Mouse (Mus musculus) ES-Bruce4 (cell line): ENCODE data around the gene Brms1. TPM values are rescaled to one million over a fixed set of nuclear protein-coding genes. Genes with fewer than 3 reads are reported as not detected.

ENCODE experiments used
- H3K27ac ChIP-seq: 2 replicates; pipeline ENCODE4 v1.5.1; 2012; ENCODE audit warnings: low read length, inconsistent platforms; ENCODE audit not compliant: insufficient read depth
- H3K27me3 ChIP-seq: 2 replicates; pipeline ENCODE4 v1.6.1; 2012; ENCODE audit warnings: mild to moderate bottlenecking, low read length, inconsistent platforms; ENCODE audit not compliant: control insufficient read depth, poor library complexity, insufficient read depth, severe bottlenecking
- H3K36me3 ChIP-seq: 2 replicates; pipeline ENCODE4 v1.6.1; 2012; ENCODE audit warnings: inconsistent platforms, mild to moderate bottlenecking, low read length, moderate library complexity; ENCODE audit not compliant: control insufficient read depth, poor library complexity, insufficient read depth, severe bottlenecking
- H3K4me1 ChIP-seq: one replicate; pipeline ENCODE4 v1.8.1; 2011; ENCODE audit warnings: low read length; ENCODE audit not compliant: control insufficient read depth, insufficient read depth
- H3K4me3 ChIP-seq: 2 replicates; pipeline ENCODE4 v1.5.1; 2011; ENCODE audit warnings: low read depth, mild to moderate bottlenecking, low read length
- H3K9ac ChIP-seq: 2 replicates; pipeline ENCODE4 v1.6.1; 2012; ENCODE audit warnings: low read depth, mild to moderate bottlenecking, inconsistent platforms; ENCODE audit not compliant: poor library complexity, severe bottlenecking
- H3K9me3 ChIP-seq: replicated peaks from 2 replicates; pipeline ENCODE4 v1.6.1; 2012; ENCODE audit warnings: mild to moderate bottlenecking, low read length, inconsistent platforms; ENCODE audit not compliant: control insufficient read depth, poor library complexity, insufficient read depth, severe bottlenecking
- CTCF ChIP-seq: IDR thresholded peaks from one replicate; pipeline ENCODE4 v1.8.1; 2011; ENCODE audit warnings: low read depth, low read length
- EP300 ChIP-seq: IDR thresholded peaks from 2 replicates; pipeline ENCODE4 v1.6.1; 2011; ENCODE audit warnings: low read depth, low read length; ENCODE audit not compliant: insufficient read depth
- POLR2A ChIP-seq: IDR thresholded peaks from one replicate; pipeline ENCODE4 v1.8.1; 2011; ENCODE audit warnings: low read length; ENCODE audit not compliant: insufficient read depth
- polyA plus RNA-seq: library from polyadenylated mRNA; stranded (reverse); fragments of >200 nt; gene quantifications from 2 replicates; pipeline ENCODE4 v1.2.4, GENCODE M21; 2011; ENCODE audit warnings: low read depth; ENCODE audit not compliant: missing spikeins, insufficient read depth, insufficient read length

The Brms1 gene
- polyA plus RNA-seq, 1 experiment, result 24.0 TPM

DNA sequence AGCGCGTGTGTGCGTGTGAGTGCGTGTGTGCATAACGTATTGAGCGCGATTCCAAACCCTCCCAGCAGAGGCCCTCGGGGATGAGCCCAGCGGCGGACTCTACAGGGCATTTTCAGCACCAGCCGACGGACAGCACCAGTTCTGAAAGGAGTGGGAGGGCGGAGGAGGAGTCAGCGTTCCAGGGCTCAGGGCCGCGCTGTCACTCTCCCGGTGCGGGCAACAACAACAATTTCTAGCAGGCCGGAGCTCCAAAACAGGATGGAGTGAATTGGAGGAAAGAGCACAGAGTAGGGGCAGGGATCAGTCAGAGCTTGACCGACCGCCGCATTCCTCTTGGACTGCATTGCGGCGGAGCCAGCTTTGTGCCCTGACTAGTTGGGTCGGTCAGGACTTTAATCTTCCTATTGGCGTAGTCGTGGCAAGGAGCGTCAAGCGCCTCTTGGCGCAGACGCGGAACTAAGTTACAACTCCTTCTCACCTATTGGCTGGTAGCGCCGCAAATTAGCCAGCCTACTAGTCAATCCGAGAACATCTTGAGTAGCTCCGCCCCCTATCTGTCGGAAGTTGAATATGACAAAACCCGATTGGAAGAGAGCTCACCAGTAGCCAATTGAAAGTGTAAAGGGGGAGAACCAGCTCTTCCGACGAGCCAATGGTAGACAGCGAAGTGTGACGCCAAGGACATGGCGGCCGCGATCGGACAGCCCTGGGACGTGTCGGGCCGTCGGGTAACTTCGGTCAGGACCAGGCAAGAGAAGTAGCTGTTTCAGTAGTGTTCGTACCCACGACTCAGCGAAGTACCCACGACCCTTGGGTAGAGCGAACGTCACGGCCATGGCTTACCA, 47.0 kb downstream of the Brms1 start, which contains the start of gene Yif1a:
Gene Yif1a, plus strand, starts transcription at position 655 of the 845 bp plus-strand sequence.
- Histone ChIP-seq H3K4me1 (no peaks in the 10 kb centered on the region), H3K9me3 (no peaks in the 10 kb centered on the region), H3K27me3 (no peaks in the 10 kb centered on the region), H3K4me3 (peak within 1 kb of the TSS; percentile 93), H3K27ac (no peak within 1 kb of the TSS), H3K36me3 (no peaks in the 10 kb centered on the region), H3K9ac (peak within 1 kb of the TSS; percentile 44)
- peak; percentile 69 for TF ChIP-seq POLR2A
- TF ChIP-seq CTCF, result peak; percentile 49
- 0 out of 2 replicates have a peak, but pooled peaks have one; percentile 9 for TF ChIP-seq EP300

DNA sequence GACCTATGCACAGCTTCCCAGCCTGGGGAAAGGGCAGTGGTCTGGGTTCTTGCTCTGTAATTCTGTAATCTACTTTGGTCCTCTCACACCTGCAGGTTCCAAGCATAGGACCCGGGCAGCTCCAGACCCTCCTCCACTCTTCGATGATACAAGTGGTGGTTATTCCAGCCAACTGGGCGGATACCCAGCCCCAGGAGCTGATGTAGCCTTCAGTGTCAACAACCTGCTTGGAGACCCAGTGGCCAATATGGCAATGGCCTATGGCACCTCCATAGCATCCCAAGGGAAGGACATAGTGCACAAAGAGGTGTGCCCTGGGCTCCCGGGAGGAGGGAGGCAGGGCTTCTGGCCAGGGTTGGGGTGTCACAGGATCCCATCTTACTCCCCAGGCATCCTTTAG, 48.2 kb downstream of the Brms1 start:
- TF ChIP-seq POLR2A, result no peak
- no peak for TF ChIP-seq EP300
- no peak for TF ChIP-seq CTCF
- H3K27ac ChIP-seq, result no peak overlapping the region
- no peaks in the 10 kb centered on the region for H3K4me1 ChIP-seq
- no peaks in the 10 kb centered on the region for H3K9me3 ChIP-seq
- H3K4me3 ChIP-seq, result peak overlapping the region; percentile 93
- no peaks in the 10 kb centered on the region for H3K27me3 ChIP-seq
- no peak overlapping the region for H3K9ac ChIP-seq
- H3K36me3 ChIP-seq, result no peaks in the 10 kb centered on the region

DNA sequence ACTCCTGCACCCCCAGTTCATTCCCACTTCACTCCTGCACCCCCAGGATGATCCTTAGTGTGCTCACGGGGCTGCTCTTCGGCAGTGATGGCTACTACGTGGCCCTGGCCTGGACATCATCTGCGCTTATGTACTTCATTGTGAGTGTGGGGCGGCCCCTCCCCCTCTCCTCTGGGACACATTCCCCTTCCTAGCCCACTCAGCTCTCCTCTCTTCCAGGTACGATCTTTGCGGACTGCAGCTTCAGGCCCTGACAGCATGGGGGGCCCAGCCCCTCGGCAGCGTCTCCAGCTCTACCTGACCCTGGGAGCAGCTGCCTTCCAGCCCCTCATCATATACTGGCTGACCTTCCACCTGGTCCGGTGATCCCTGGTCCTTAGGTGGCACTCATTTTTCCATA, 50.9 kb downstream of the Brms1 start:
- no peaks in the 10 kb centered on the region for H3K9me3 ChIP-seq
- H3K4me1 ChIP-seq, result no peaks in the 10 kb centered on the region
- no peak overlapping the region for H3K27ac ChIP-seq
- no peak for TF ChIP-seq CTCF
- TF ChIP-seq EP300, result no peak
- no peak for TF ChIP-seq POLR2A
- H3K27me3 ChIP-seq, result no peaks in the 10 kb centered on the region
- H3K4me3 ChIP-seq, result no peak overlapping the region
- no peaks in the 10 kb centered on the region for H3K36me3 ChIP-seq
- no peak overlapping the region for H3K9ac ChIP-seq

DNA sequence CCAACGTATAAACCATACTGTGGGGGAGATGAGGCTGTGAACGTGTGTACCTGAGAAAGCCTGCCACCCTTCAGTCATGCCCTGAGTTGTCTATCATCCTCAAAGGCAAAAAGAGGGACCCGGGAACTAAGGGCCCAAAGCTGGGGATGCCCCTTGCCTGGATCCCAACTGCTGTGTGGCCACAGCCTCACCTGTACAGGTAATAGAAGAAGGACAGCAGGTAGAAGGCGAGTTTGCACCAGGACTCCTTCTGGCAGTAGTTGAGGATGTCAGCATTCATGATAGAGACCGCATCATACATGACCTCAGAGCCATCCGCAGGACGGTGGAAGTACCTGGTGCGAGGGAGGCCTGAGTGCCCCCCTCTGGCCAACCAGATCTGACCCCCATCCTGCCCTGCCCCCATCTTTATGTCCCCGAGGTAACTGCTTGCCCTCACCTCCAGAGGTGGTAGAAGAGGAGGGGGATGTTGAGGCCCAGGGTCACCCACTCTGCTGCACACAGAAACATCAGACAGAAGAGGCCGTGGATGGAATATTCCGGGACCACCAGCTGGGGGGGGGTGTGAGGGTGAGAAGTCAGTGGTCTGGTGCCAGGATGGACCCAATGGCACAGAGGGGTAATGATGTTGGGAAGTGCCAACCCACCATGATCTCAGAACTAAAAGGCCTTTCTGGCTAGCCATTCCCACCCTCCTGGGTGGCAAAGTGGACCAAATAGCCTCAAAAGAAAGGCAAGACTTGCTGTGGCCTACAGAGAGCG, 52.5 kb downstream of the Brms1 start:
- no peaks in the 10 kb centered on the region for H3K4me1 ChIP-seq
- TF ChIP-seq EP300, result no peak
- no peak for TF ChIP-seq CTCF
- no peak for TF ChIP-seq POLR2A
- H3K9ac ChIP-seq, result no peak overlapping the region
- H3K4me3 ChIP-seq, result no peak overlapping the region
- no peaks in the 10 kb centered on the region for H3K36me3 ChIP-seq
- no peaks in the 10 kb centered on the region for H3K9me3 ChIP-seq
- no peak overlapping the region for H3K27ac ChIP-seq
- no peaks in the 10 kb centered on the region for H3K27me3 ChIP-seq

DNA sequence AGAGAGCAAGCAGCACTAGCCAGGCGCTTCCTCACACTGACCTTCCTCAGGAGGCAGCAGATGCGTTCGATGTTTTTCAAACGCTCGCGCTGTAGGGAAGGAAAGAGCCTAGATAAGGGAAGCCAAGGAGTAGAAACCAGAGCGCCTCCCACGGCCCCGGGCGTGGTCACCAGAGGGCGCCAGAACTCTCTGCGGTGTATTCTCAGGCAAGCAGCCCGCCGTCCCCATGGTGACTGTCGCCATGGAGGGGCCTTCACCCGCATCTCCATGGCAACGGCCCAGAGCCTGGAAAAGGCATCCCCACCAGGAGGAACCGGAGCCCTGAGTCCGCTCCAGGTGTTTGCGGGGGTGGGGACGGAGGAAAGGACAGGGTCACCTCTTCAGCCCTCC, 53.1 kb downstream of the Brms1 start:
- Histone ChIP-seq H3K36me3 (no peaks in the 10 kb centered on the region), H3K9me3 (no peaks in the 10 kb centered on the region), H3K27ac (no peak overlapping the region), H3K9ac (no peak overlapping the region), H3K4me1 (no peaks in the 10 kb centered on the region), H3K27me3 (no peaks in the 10 kb centered on the region), H3K4me3 (no peak overlapping the region)
- TF ChIP-seq POLR2A (no peak), CTCF (peak; percentile 87)
